Mouse (Mus musculus) midbrain, embryonic 13.5 days (tissue): ENCODE results near the gene Gm8369. TPM values are rescaled to one million over a fixed set of nuclear protein-coding genes. Genes with fewer than 3 reads are reported as not detected.
"Not testable (repeated sequence)": the region's sequence is repeated elsewhere in the genome, so short reads cannot be mapped to it uniquely, and the experiment has no call there.

Source experiments
- ATAC-seq: fragments of 200-750 bp; cut with Nextera tagmentation; 2 replicates; pipeline ENCODE4 v1.8.0; 2017; ENCODE audit warnings: mild to moderate bottlenecking, moderate TSS enrichment, moderate library complexity
- H3K27ac ChIP-seq: fragments of 300-500 bp; sonication (generic); 2 replicates; pipeline ENCODE4 v1.5.1; 2015; ENCODE audit warnings: inconsistent platforms, mild to moderate bottlenecking, moderate library complexity
- H3K27me3 ChIP-seq: fragments of 300-500 bp; sonication (generic); 2 replicates; pipeline ENCODE4 v1.6.1; 2015; ENCODE audit warnings: mild to moderate bottlenecking, inconsistent platforms
- H3K36me3 ChIP-seq: fragments of 300-500 bp; sonication (generic); 2 replicates; pipeline ENCODE4 v1.6.1; 2015; ENCODE audit warnings: mild to moderate bottlenecking, inconsistent platforms
- H3K4me1 ChIP-seq: fragments of 300-500 bp; sonication (generic); replicated peaks from 2 replicates; pipeline ENCODE4 v1.6.1; 2015; ENCODE audit warnings: inconsistent platforms
- H3K4me2 ChIP-seq: fragments of 300-500 bp; sonication (generic); replicated peaks from 2 replicates; pipeline ENCODE4 v1.6.1; 2015; ENCODE audit warnings: moderate library complexity, mild to moderate bottlenecking, inconsistent platforms
- H3K4me3 ChIP-seq: fragments of 300-500 bp; sonication (generic); replicated peaks from 2 replicates; pipeline ENCODE4 v1.5.1; 2015; ENCODE audit warnings: mild to moderate bottlenecking, inconsistent platforms
- H3K9ac ChIP-seq: fragments of 300-500 bp; sonication (generic); replicated peaks from 2 replicates; pipeline ENCODE4 v1.6.1; 2015; ENCODE audit warnings: mild to moderate bottlenecking, inconsistent platforms
- H3K9me3 ChIP-seq: fragments of 300-500 bp; sonication (generic); 2 replicates; pipeline ENCODE4 v1.6.1; 2016; ENCODE audit warnings: mild to moderate bottlenecking, inconsistent platforms
- whole genome bisulfite sequencing: fragments of 180-500 bp; shearing (Covaris S2); methylation state at CpG from one replicate; pipeline ENCODE4 v1.1.7; 2015; 5-methylcytosine and 5-hydroxymethylcytosine counted together
- polyA plus RNA-seq: library from polyadenylated mRNA; unstranded; fragments of >200 nt; fragmentation: Nextera tagmentation; extraction: Ambion mirVana; gene quantifications from 2 replicates; pipeline ENCODE4 v1.2.1, GENCODE M21; 2015

Gm8369 gene
- polyA plus RNA-seq, 1 experiment from 2014 or later = not detected

DNA sequence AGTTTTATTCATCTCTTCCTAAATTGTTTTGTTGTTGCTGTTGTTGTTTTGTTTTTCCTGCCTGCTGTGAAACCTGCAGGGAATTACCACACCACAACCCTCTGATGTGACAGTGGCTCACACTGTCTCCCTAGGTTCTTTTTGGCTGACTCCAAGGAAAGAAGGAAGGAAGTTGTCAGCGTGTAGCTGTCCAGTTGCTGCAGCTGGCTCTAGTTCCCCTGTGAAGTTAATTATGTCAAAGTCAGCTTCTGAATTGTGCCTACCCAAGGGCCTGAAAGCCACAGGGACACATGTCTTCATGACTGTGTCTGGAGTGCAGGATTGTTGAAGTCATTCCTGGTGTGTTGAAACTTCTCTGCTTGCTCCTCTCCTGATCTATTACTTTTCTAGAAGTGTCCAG lies 31.6 kb downstream of the Gm8369 start:
- not testable (repeated sequence) for H3K36me3 ChIP-seq, H3K4me3 ChIP-seq, H3K9ac ChIP-seq, ATAC-seq, H3K9me3 ChIP-seq, H3K4me1 ChIP-seq, H3K27ac ChIP-seq, H3K27me3 ChIP-seq, H3K4me2 ChIP-seq
- 79% methylated on average over 1 of the region's 1 CpGs for WGBS

DNA sequence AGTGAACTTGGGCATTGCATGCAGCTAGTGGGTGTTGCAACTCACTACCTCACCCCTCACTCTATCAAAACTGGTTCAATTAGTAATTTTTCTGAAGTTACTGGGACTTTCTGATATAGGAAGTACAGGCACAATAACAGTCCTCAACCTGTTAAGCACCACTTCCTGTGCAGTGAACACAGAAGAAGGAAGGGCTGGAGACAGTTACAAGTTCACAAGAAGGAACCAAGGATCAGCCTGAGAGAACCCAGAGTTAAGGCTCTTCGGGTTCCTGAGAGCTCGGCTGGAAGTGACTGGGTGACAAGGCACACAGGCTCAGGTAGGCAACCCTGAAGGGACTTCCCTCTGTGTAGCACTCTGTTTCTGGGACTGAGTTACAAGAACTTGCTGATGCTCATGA lies 32.6 kb downstream of the Gm8369 start:
- not testable (repeated sequence) for H3K4me2 ChIP-seq, H3K36me3 ChIP-seq, ATAC-seq, H3K27ac ChIP-seq, H3K4me1 ChIP-seq, H3K9me3 ChIP-seq, H3K4me3 ChIP-seq, H3K27me3 ChIP-seq, H3K9ac ChIP-seq
- WGBS = 89% methylated on average over 2 of the region's 2 CpGs

DNA sequence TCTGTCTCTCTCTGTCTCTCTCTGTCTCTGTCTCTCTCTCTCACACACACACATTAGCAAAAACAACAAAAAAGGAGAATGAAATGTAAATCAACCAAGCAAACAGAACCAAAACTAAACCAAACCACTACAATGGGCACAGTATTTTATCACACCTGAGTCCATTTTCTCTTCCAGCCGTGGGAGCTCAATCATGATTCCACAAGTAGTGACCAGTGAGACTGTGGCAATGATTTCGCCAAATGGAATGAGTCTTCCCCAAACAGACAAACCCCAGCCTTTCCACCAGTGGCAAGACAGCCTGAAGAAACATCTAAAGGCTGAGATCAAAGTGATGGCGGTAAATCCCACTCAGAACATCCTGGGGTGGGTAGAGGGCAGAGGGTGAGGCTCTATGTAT lies 34.4 kb downstream of the Gm8369 start:
- no peaks in the 10 kb centered on the region for H3K9me3 ChIP-seq
- H3K4me1 ChIP-seq = no peaks in the 10 kb centered on the region
- no peak overlapping the region for H3K9ac ChIP-seq
- H3K4me2 ChIP-seq = no peak overlapping the region
- no peak overlapping the region for H3K4me3 ChIP-seq
- no peak overlapping the region for H3K27ac ChIP-seq
- no peaks in the 10 kb centered on the region for H3K27me3 ChIP-seq
- H3K36me3 ChIP-seq = no peaks in the 10 kb centered on the region
- no peak for ATAC-seq
- WGBS = 89% methylated on average over 3 of the region's 3 CpGs

DNA sequence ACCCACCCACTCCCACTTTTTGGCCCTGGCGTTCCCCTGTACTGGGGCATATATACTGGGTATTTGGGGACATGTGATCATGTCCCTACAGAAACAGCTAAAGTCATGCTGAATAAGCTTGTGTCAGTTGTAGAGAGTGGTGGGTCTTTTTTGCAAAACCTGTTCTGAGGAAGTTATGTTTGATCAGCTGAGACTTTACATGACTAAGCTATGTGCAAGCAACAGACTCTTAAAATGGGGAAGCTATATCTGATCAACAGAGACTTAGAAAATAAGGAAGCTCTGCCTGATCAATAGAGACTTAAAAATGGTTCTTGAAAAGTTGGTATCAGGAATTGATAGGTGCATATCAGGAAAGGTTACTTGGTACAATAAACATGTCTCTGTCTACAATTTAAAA lies 47.7 kb downstream of the Gm8369 start:
- Histone ChIP-seq H3K27me3 (no peaks in the 10 kb centered on the region), H3K27ac (no peak overlapping the region), H3K36me3 (no peaks in the 10 kb centered on the region), H3K9me3 (no peaks in the 10 kb centered on the region), H3K4me3 (no peak overlapping the region), H3K9ac (no peak overlapping the region), H3K4me1 (no peaks in the 10 kb centered on the region), H3K4me2 (no peak overlapping the region)
- WGBS = 88% methylated on average over 1 of the region's 1 CpGs
- no peak for ATAC-seq

DNA sequence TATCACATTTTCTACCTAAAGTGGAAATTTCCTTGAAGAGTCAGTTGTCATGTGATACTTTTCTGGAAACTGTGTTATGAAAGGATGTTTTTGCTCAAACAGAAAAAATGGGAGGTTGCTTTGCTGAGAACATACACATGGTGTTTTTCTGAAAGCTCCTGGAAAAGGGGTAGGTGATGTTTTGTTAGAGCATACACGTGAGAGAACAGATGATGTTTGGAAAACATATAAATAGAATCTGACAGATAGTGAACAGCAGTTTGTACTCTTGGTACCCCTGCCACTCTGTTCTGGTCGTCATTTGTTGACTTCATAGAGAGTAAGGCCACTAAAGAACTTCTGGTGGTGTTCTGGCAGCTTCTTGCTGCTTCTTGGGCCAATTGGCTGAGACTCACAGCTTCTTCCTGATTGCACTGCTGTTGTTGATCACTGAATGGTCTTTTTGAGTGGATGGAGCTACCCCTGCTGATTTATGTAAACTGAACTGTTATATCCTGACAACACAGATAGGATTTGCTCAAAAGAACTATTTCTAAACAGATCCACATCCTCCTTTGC lies 48.2 kb downstream of the Gm8369 start:
- no peak for ATAC-seq
- Histone ChIP-seq H3K9me3 (no peaks in the 10 kb centered on the region), H3K27ac (no peak overlapping the region), H3K4me1 (no peaks in the 10 kb centered on the region), H3K4me2 (no peak overlapping the region), H3K36me3 (no peaks in the 10 kb centered on the region), H3K4me3 (no peak overlapping the region), H3K9ac (no peak overlapping the region), H3K27me3 (no peaks in the 10 kb centered on the region)
- 60% methylated on average over 2 of the region's 2 CpGs for WGBS

DNA sequence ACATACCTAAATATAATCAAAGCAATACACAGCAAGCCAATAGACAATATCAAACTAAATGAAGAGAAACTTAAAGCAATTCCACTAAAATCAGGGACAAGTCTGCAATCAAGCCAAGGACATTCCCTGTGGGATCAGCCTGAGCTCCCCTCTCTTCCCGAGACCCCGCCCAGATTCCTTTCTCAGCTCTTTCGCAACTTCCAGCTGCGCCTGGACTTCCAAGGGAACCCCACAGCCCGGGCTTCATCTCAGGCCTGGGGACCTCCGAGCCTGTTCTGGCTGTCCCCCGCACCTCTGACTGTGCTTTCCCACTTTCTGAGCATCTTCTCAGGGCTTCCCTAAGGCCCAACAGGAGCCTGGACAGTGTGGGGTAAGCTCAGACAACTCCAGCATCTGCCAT lies 50.9 kb downstream of the Gm8369 start, which contains the start of gene Ms4a4d:
Ms4a4d (plus strand) TSS at position 209 of the 400 bp plus-strand sequence.
- no peaks in the 10 kb centered on the region for H3K9me3 ChIP-seq
- no peaks in the 10 kb centered on the region for H3K36me3 ChIP-seq
- no peak within 1 kb of the TSS for H3K4me2 ChIP-seq
- ATAC-seq = no peak
- H3K9ac ChIP-seq = no peak within 1 kb of the TSS
- WGBS = 11% methylated on average over 7 of the region's 7 CpGs
- H3K4me1 ChIP-seq = no peaks in the 10 kb centered on the region
- H3K27me3 ChIP-seq = no peaks in the 10 kb centered on the region
- H3K27ac ChIP-seq = no peak within 1 kb of the TSS
- no peak within 1 kb of the TSS for H3K4me3 ChIP-seq

DNA sequence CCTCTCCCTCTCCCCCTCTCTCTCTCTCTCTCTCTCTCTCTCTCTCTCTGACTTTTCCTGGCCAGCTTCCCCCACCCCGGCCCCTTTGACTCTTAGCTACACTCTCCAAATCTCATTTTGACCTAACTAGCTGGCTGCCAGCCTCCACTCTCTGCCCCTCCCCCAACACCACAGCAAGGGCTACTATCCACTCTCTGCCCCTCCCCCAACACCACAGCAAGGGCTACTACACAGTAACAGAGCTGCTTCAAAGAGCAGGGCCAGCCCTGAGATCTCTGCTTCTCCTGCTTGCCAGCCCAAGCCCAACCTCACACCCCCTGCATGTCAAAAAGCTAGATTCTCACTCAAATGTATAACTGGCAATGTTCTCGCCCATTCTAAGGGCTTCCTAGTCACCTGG lies 51.6 kb downstream of the Gm8369 start:
- Histone ChIP-seq H3K4me2 (no peak overlapping the region), H3K4me3 (no peak overlapping the region), H3K27ac (no peak overlapping the region), H3K4me1 (no peaks in the 10 kb centered on the region), H3K9ac (no peak overlapping the region), H3K36me3 (no peaks in the 10 kb centered on the region), H3K27me3 (no peaks in the 10 kb centered on the region), H3K9me3 (no peaks in the 10 kb centered on the region)
- ATAC-seq = 0 out of 2 replicates have a peak, but pooled peaks have one; percentile 53
- WGBS = 39% methylated on average over 2 of the region's 2 CpGs

DNA sequence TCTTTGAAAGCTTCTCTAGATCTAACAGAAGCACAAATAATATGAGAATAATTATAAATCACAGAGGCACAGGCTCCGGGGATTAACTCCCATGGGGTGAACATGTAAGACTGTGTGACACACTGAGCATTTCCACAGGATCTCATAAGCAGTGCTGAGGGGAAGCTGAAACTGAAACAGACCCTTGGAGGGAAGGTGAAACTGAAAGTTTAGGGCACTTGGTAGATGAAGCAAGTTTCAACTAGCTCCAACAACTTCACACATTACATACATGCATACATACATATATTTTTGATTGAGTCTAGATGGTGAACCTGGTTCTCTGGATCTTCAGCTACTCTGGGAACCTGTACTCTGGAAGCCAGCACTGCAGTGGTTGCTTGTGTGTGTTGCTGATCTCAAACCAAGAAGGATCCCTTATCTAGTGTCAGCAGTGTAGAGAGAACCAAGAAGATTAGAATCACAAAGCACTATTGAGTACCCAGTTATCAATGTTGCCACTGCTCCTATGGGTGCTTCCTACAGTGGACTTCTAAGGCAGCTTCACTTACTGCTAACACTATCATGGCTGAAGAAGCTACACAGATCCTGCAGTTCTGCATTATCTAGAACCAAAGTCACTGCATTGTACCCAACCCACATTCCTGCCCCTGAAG lies 54.6 kb downstream of the Gm8369 start:
- 94% methylated on average over 1 of the region's 1 CpGs for whole genome bisulfite sequencing
- not testable (repeated sequence) for H3K4me2 ChIP-seq, H3K4me3 ChIP-seq, H3K36me3 ChIP-seq, H3K4me1 ChIP-seq, H3K9ac ChIP-seq, H3K27ac ChIP-seq, H3K27me3 ChIP-seq, ATAC-seq, H3K9me3 ChIP-seq

DNA sequence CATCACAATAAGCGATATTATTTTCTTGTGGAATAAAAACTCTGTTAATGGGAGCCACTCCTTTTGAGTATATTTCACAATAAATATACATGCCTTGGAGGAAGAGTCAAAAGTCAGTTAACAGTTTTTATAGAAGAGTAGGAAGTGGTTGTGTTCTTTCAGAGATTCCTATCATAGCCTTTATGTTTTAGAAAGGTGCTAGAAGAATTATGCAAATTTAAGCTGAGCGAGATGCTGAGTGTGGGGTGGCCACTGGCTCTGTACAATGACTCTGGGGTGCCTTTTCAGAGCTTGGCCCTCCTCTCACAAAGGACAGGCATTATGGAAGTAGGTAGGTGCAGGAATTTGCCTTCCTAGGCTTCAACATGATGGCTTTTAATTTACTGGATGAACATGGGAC lies 58.6 kb downstream of the Gm8369 start:
- H3K4me3 ChIP-seq, ATAC-seq, H3K4me1 ChIP-seq, H3K9ac ChIP-seq, H3K9me3 ChIP-seq, H3K4me2 ChIP-seq, H3K36me3 ChIP-seq, H3K27ac ChIP-seq, H3K27me3 ChIP-seq: not testable (repeated sequence)
- 89% methylated on average over 2 of the region's 2 CpGs for WGBS

DNA sequence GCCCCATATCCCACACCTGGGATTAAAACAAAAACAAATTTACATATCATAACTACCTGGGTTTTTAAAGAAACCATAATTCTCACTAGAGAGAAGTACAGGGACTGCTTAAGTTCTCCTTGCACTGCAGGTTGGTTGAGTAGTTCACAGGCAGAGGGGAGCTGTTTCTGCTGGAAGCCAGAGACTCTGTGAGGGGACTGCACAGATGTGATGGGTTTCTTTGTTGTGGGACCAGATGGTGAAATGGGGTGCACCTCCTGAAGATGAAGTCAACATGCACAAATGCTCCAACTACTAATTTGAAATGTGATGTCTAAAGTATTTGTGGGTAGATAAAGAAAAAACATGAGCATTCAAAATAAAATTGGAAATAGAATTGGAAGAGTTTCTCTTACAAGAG lies 62.2 kb downstream of the Gm8369 start:
- H3K27ac ChIP-seq = no peak overlapping the region
- H3K4me1 ChIP-seq = no peaks in the 10 kb centered on the region
- no peak overlapping the region for H3K4me3 ChIP-seq
- no peaks in the 10 kb centered on the region for H3K27me3 ChIP-seq
- no peaks in the 10 kb centered on the region for H3K36me3 ChIP-seq
- ATAC-seq = no peak
- no peak overlapping the region for H3K9ac ChIP-seq
- no peak overlapping the region for H3K4me2 ChIP-seq
- H3K9me3 ChIP-seq = no peaks in the 10 kb centered on the region

DNA sequence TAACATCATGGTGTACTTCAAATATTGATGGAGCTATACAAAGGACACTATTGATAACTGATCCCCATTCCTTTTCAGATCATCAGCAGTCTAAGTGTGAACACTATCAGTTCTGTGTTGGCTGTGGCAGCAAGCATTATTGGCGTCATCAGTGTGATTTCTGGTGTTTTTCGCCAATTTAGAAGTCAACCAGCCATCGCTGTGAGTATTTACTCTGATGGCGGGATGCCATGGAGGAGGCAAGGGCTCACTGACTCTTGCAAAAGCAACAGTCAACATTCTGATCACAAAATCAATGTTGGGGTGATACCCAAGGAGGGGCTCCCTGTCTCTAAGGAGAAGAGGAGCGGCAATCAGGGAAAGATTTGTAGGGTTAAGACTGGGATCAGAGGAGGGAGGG lies 69.0 kb downstream of the Gm8369 start:
- WGBS = 93% methylated on average over 5 of the region's 5 CpGs
- no peaks in the 10 kb centered on the region for H3K36me3 ChIP-seq
- no peaks in the 10 kb centered on the region for H3K4me1 ChIP-seq
- H3K9ac ChIP-seq = no peak overlapping the region
- no peak for ATAC-seq
- H3K4me3 ChIP-seq = no peak overlapping the region
- no peak overlapping the region for H3K27ac ChIP-seq
- no peaks in the 10 kb centered on the region for H3K9me3 ChIP-seq
- no peaks in the 10 kb centered on the region for H3K27me3 ChIP-seq
- no peak overlapping the region for H3K4me2 ChIP-seq

DNA sequence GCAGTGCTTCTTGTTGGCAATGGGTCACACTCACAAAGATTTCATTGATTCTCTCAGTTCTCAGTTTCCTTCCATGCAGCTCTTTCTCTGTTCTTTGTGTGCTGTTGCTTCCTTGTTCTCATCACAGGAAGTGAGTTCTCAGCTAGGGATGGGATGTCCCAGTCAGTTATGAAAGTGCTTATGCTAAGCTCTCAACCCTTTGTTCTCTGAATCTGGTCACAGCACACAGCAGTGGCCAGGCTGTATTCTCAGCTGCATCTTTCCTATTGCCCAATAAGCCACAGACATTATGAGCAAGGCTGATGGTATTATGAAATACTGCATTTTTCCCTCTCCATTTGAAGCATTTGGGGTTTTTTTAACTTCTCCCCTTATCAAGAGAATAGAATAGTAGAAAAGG lies 73.8 kb downstream of the Gm8369 start:
- H3K27ac ChIP-seq, H3K4me3 ChIP-seq, ATAC-seq, H3K4me2 ChIP-seq, H3K36me3 ChIP-seq, H3K9ac ChIP-seq, H3K9me3 ChIP-seq, H3K4me1 ChIP-seq, H3K27me3 ChIP-seq: not testable (repeated sequence)
